Mouse (Mus musculus) liver, embryonic 14.5 days (tissue): ENCODE measurements around the gene Naa25. TPM values are rescaled to one million over a fixed set of nuclear protein-coding genes. Genes with fewer than 3 reads are reported as not detected.
A peak's percentile ranks its signal among the peaks of the same experiment; 100 is the strongest.

ENCODE experiments used
- ATAC-seq: fragments of 200-750 bp; cut with Nextera tagmentation; 2 replicates; pipeline ENCODE4 v1.8.0; 2017; ENCODE audit warnings: moderate number of reproducible peaks, mild to moderate bottlenecking, moderate library complexity; ENCODE audit not compliant: insufficient read depth
- DNase-seq, 3 experiments: peaks; one replicate each; pipeline ENCODE4 v3.0.0-alpha.2; 2012 to 2013; ENCODE audit warnings: low read depth in 3 of 3, low spot score in 3 of 3
- H3K27ac ChIP-seq: fragments of 300-500 bp; sonication (generic); 2 replicates; pipeline ENCODE4 v1.5.1; 2014; ENCODE audit warnings: moderate library complexity, mild to moderate bottlenecking, control low read depth, inconsistent platforms
- H3K27me3 ChIP-seq: fragments of 300-500 bp; sonication (generic); 2 replicates; pipeline ENCODE4 v1.6.1; 2014; ENCODE audit warnings: mild to moderate bottlenecking, low read length, moderate library complexity; ENCODE audit not compliant: control insufficient read depth, insufficient read depth
- H3K36me3 ChIP-seq: fragments of 300-500 bp; sonication (generic); replicated peaks from 2 replicates; pipeline ENCODE4 v1.6.1; 2014; ENCODE audit warnings: low read depth; ENCODE audit not compliant: control insufficient read depth, insufficient read depth
- H3K4me1 ChIP-seq, 2 experiments: fragments of 200-500 bp in 1 of 2; fragments of 300-500 bp in 1 of 2; sonication (generic) in 1 of 2; replicated peaks; 2 replicates each; pipeline ENCODE4 v1.6.1; 2012 to 2014; ENCODE audit warnings: antibody characterized with exemption in 1 of 2, inconsistent platforms in 1 of 2, low read length in 1 of 2; ENCODE audit not compliant: control insufficient read depth in 2 of 2, insufficient read depth in 2 of 2
- H3K4me2 ChIP-seq: fragments of 300-500 bp; sonication (generic); 2 replicates; pipeline ENCODE4 v1.6.1; 2014; ENCODE audit warnings: low read depth, mild to moderate bottlenecking, control low read depth, moderate library complexity
- H3K4me3 ChIP-seq, 2 experiments: fragments of 200-500 bp in 1 of 2; fragments of 300-500 bp in 1 of 2; sonication (generic) in 1 of 2; 2 replicates each; pipeline ENCODE4 v1.5.1; 2012 to 2014; ENCODE audit warnings: low read depth in 2 of 2, low read length in 2 of 2, mild to moderate bottlenecking in 2 of 2, control low read depth in 1 of 2, inconsistent platforms in 1 of 2, moderate library complexity in 1 of 2; ENCODE audit not compliant: insufficient read depth in 1 of 2
- H3K9ac ChIP-seq: fragments of 300-500 bp; sonication (generic); replicated peaks from 2 replicates; pipeline ENCODE4 v1.6.1; 2014; ENCODE audit warnings: mild to moderate bottlenecking, control low read depth, moderate library complexity
- H3K9me3 ChIP-seq: fragments of 300-500 bp; sonication (generic); 2 replicates; pipeline ENCODE4 v1.6.1; 2016; ENCODE audit warnings: low read length, mixed read lengths; ENCODE audit not compliant: control insufficient read depth
- CTCF ChIP-seq: IDR thresholded peaks from 2 replicates; pipeline ENCODE4 v1.5.1; 2016; ENCODE audit warnings: antibody characterized with exemption, low read depth, control low read depth
- EP300 ChIP-seq: IDR thresholded peaks from 2 replicates; pipeline ENCODE4 v1.6.1; 2016; ENCODE audit warnings: antibody characterized with exemption, low read depth
- WGBS: fragments of 180-500 bp; shearing (Covaris S2); extraction: QIAGEN DNeasy Blood & Tissue Kit; methylation state at CpG from one replicate; pipeline ENCODE4 v1.1.7; 2014; ENCODE audit not compliant: insufficient replicate concordance; 5-methylcytosine and 5-hydroxymethylcytosine counted together
- polyA plus RNA-seq, 2 experiments: library from polyadenylated mRNA; depleted of rRNA in 1 of 2; stranded (reverse) in 1 of 2; unstranded in 1 of 2; fragments of >200 nt; fragmentation: Nextera tagmentation in 1 of 2; extraction: Ambion mirVana in 1 of 2; gene quantifications; 2 replicates each; pipeline versions ENCODE4 v1.2.1 to v1.2.3; 2012 to 2014

Naa25 gene
- polyA plus RNA-seq, 2 experiments = 8.8 to 18.5 TPM

GRCm38 (mm10) chr5:121453743-121454502, 56.2 kb downstream of the Naa25 start:
- Histone ChIP-seq H3K4me1 (peaks cover 8 to 15% of the 10 kb centered on the region in 2 experiments), H3K27ac (no peak overlapping the region; the same call in 1 of the 2 replicates), H3K4me3 (no peak overlapping the region), H3K9ac (no peak overlapping the region), H3K4me2 (peak overlapping the region; percentile 86), H3K36me3 (peaks cover 7% of the 10 kb centered on the region; the same call in 1 of the 2 replicates), H3K27me3 (no peaks in the 10 kb centered on the region), H3K9me3 (no peaks in the 10 kb centered on the region)
- DNase-seq = no peak
- TF ChIP-seq CTCF (no peak), EP300 (no peak)
- WGBS = 85% methylated on average over 13 of the region's 13 CpGs
- ATAC-seq = no peak

GRCm38 (mm10) chr5:121454503-121454782, 56.7 kb downstream of the Naa25 start:
- TF ChIP-seq EP300 (no peak), CTCF (no peak)
- no peak for DNase-seq
- H3K27me3 ChIP-seq = no peaks in the 10 kb centered on the region
- no peak overlapping the region for H3K27ac ChIP-seq
- no peak overlapping the region for H3K9ac ChIP-seq
- H3K9me3 ChIP-seq = no peaks in the 10 kb centered on the region
- H3K4me2 ChIP-seq = no peak overlapping the region
- 77% methylated on average over 3 of the region's 3 CpGs for WGBS
- peaks cover 4% of the 10 kb centered on the region; the same call in 1 of the 2 replicates for H3K36me3 ChIP-seq
- no peak for ATAC-seq
- H3K4me3 ChIP-seq = no peak overlapping the region
- peaks cover 8 to 15% of the 10 kb centered on the region in 2 experiments for H3K4me1 ChIP-seq

- DNase-seq (no peak), ATAC-seq (no peak)
- Histone ChIP-seq H3K9me3 (no peaks in the 10 kb centered on the region), H3K4me2 (no peak overlapping the region), H3K4me1 (peaks cover 8 to 11% of the 10 kb centered on the region in 2 experiments), H3K36me3 (no peaks in the 10 kb centered on the region), H3K27ac (no peak overlapping the region), H3K27me3 (no peaks in the 10 kb centered on the region), H3K9ac (no peak overlapping the region), H3K4me3 (no peak overlapping the region)
- 43% methylated on average over 9 of the region's 9 CpGs for whole genome bisulfite sequencing
- TF ChIP-seq EP300 (no peak), CTCF (no peak)
Observed at GRCm38 (mm10) chr5:121455510-121456265, 58.0 kb downstream of the Naa25 start.

GRCm38 (mm10) chr5:121461339-121462170, 63.8 kb downstream of the Naa25 start:
- Histone ChIP-seq H3K27me3 (no peaks in the 10 kb centered on the region), H3K9ac (no peak overlapping the region), H3K4me3 (no peak overlapping the region), H3K4me1 (peaks cover 3 to 17% of the 10 kb centered on the region in 2 experiments), H3K9me3 (no peaks in the 10 kb centered on the region), H3K27ac (no peak overlapping the region; the same call in 1 of the 2 replicates), H3K36me3 (no peaks in the 10 kb centered on the region), H3K4me2 (peak overlapping the region; percentile 0)
- DNase-seq (no peak), ATAC-seq (peak; percentile 80)
- TF ChIP-seq EP300 (peak; percentile 46; the same call in 1 of the 2 replicates), CTCF (no peak)
- 35% methylated on average over 4 of the region's 4 CpGs for WGBS
